Mouse (Mus musculus) lung, embryonic 14.5 days (tissue): ENCODE measurements at regions not wholly inside any gene's neighbourhood (a gene's known extent, or its start where the extent isn't known, plus 50 kb on each side); places are given as distances from the start of the nearest gene placed in this dataset.
A peak's percentile ranks its signal among the peaks of the same experiment; 100 is the strongest.

Source experiments
- ATAC-seq: fragments of 200-750 bp; cut with Nextera tagmentation; 2 replicates; pipeline ENCODE4 v1.8.0; 2017; ENCODE audit warnings: mild to moderate bottlenecking, moderate TSS enrichment, moderate library complexity; ENCODE audit not compliant: insufficient read depth
- DNase-seq: peaks from one replicate; pipeline ENCODE4 v3.0.0-alpha.2; 2015
- H3K27ac ChIP-seq: fragments of 300-500 bp; sonication (generic); 2 replicates; pipeline ENCODE4 v1.5.1; 2014; ENCODE audit warnings: low read depth, mild to moderate bottlenecking, moderate library complexity
- H3K27me3 ChIP-seq: fragments of 300-500 bp; sonication (generic); 2 replicates; pipeline ENCODE4 v1.6.1; 2014; ENCODE audit warnings: low read length, control low read depth; ENCODE audit not compliant: insufficient read depth
- H3K36me3 ChIP-seq: fragments of 300-500 bp; sonication (generic); 2 replicates; pipeline ENCODE4 v1.6.1; 2014; ENCODE audit warnings: control low read depth; ENCODE audit not compliant: insufficient read depth
- H3K4me1 ChIP-seq: fragments of 300-500 bp; sonication (generic); 2 replicates; pipeline ENCODE4 v1.6.1; 2014; ENCODE audit warnings: antibody characterized with exemption, control low read depth; ENCODE audit not compliant: insufficient read depth
- H3K4me2 ChIP-seq: fragments of 300-500 bp; sonication (generic); 2 replicates; pipeline ENCODE4 v1.6.1; 2014; ENCODE audit warnings: mild to moderate bottlenecking
- H3K4me3 ChIP-seq: fragments of 300-500 bp; sonication (generic); 2 replicates; pipeline ENCODE4 v1.5.1; 2014; ENCODE audit warnings: low read depth, low read length
- H3K9ac ChIP-seq: fragments of 300-500 bp; sonication (generic); 2 replicates; pipeline ENCODE4 v1.6.1; 2014
- H3K9me3 ChIP-seq: fragments of 300-500 bp; sonication (generic); 2 replicates; pipeline ENCODE4 v1.6.1; 2016; ENCODE audit warnings: low read depth, low read length, control low read depth
- CTCF ChIP-seq: IDR thresholded peaks from 2 replicates; pipeline ENCODE4 v1.5.1; 2016; ENCODE audit warnings: antibody characterized with exemption, low read depth
- WGBS: fragments of 180-500 bp; shearing (Covaris S2); extraction: QIAGEN DNeasy Blood & Tissue Kit; methylation state at CpG from one replicate; pipeline ENCODE4 v1.1.7; 2014; 5-methylcytosine and 5-hydroxymethylcytosine counted together

DNA sequence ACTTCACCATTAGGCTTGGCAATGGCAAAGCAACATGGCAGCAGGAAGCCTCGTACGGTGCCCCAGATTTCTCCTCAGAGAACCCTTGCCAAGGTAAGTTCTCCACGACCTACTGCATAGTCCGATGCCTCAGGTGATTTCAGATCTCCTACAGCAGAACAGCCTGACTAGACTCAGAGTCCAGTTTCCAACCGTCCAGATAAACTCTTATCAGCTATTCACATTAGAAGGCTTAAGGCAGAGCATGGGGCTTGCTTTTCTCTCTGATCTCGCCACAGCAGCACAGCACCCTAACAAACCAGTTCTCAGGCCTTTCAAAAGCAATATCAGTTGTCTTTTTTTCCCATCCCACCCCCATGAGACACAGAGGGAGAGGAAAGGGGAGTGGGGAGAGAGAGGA lies 174.9 kb upstream of the Nfe2l3 start:
- Histone ChIP-seq H3K9ac (no peak overlapping the region), H3K4me2 (no peak overlapping the region), H3K27ac (no peak overlapping the region), H3K4me3 (no peak overlapping the region), H3K9me3 (peaks cover 5% of the 10 kb centered on the region; the same call in 1 of the 2 replicates), H3K4me1 (0 out of 2 replicates have a peak, but pooled peaks cover 6% of the 10 kb centered on the region), H3K27me3 (no peaks in the 10 kb centered on the region), H3K36me3 (no peaks in the 10 kb centered on the region)
- ATAC-seq (no peak), DNase-seq (no peak)
- TF ChIP-seq CTCF = no peak
- WGBS = 68% methylated on average over 6 of the region's 6 CpGs

- DNase-seq (no peak), ATAC-seq (no peak)
- Histone ChIP-seq H3K9ac (no peak overlapping the region), H3K4me3 (no peak overlapping the region), H3K9me3 (peaks cover 5% of the 10 kb centered on the region; the same call in 1 of the 2 replicates), H3K36me3 (no peaks in the 10 kb centered on the region), H3K4me2 (no peak overlapping the region), H3K27ac (no peak overlapping the region), H3K27me3 (no peaks in the 10 kb centered on the region), H3K4me1 (0 out of 2 replicates have a peak, but pooled peaks cover 6% of the 10 kb centered on the region)
- WGBS = 72% methylated on average over 2 of the region's 2 CpGs
- TF ChIP-seq CTCF = no peak
Measured at GRCm38 (mm10) chr6:51258304-51258703, 174.2 kb upstream of the Nfe2l3 start.

- DNase-seq (no peak), ATAC-seq (no peak)
- no peaks in the 10 kb centered on the region for H3K4me1 ChIP-seq
- H3K9ac ChIP-seq = no peak overlapping the region
- H3K27ac ChIP-seq = no peak overlapping the region
- TF ChIP-seq CTCF = no peak
- peaks cover 5% of the 10 kb centered on the region; the same call in 1 of the 2 replicates for H3K9me3 ChIP-seq
- no peaks in the 10 kb centered on the region for H3K36me3 ChIP-seq
- no peak overlapping the region for H3K4me2 ChIP-seq
- no peak overlapping the region for H3K4me3 ChIP-seq
- 72% methylated on average over 4 of the region's 4 CpGs for WGBS
- H3K27me3 ChIP-seq = no peaks in the 10 kb centered on the region
Measured at GRCm38 (mm10) chr6:51263595-51263994, 168.9 kb upstream of the Nfe2l3 start.

DNA sequence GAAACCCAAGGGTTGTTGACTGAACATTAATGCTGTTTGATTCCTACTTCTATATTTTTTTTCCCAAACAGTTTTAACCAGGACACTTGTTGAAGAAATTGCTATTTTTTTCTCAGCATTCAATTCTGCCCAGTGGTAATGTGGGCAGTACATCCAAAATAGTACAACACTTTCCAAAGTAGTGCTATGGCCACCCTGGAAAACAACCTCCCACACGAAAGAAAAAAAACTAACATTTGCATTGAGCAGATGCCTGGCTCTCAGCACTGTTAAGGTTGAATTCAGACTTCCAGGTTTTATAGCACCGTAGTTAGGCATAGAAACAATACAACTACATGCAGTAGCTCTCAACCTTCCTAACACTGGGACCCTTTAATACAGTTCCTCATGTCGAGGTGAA lies 167.1 kb upstream of the Nfe2l3 start:
- H3K9ac ChIP-seq = no peak overlapping the region
- H3K36me3 ChIP-seq = no peaks in the 10 kb centered on the region
- DNase-seq = no peak
- peaks cover 5% of the 10 kb centered on the region; the same call in 1 of the 2 replicates for H3K9me3 ChIP-seq
- no peaks in the 10 kb centered on the region for H3K27me3 ChIP-seq
- no peak for ATAC-seq
- H3K27ac ChIP-seq = no peak overlapping the region
- 78% methylated on average over 3 of the region's 3 CpGs for WGBS
- no peak overlapping the region for H3K4me3 ChIP-seq
- no peak overlapping the region for H3K4me2 ChIP-seq
- no peak for TF ChIP-seq CTCF
- 0 out of 2 replicates have a peak, but pooled peaks cover 7% of the 10 kb centered on the region for H3K4me1 ChIP-seq

GRCm38 (mm10) chr6:51266721-51267120 lies 165.7 kb upstream of the Nfe2l3 start:
- H3K4me2 ChIP-seq = no peak overlapping the region
- ATAC-seq (no peak), DNase-seq (no peak)
- no peak overlapping the region for H3K27ac ChIP-seq
- no peak overlapping the region for H3K4me3 ChIP-seq
- 0 out of 2 replicates have a peak, but pooled peaks cover 7% of the 10 kb centered on the region for H3K4me1 ChIP-seq
- H3K36me3 ChIP-seq = no peaks in the 10 kb centered on the region
- no peak for TF ChIP-seq CTCF
- 82% methylated on average over 6 of the region's 6 CpGs for WGBS
- no peaks in the 10 kb centered on the region for H3K27me3 ChIP-seq
- no peaks in the 10 kb centered on the region for H3K9me3 ChIP-seq
- no peak overlapping the region for H3K9ac ChIP-seq

GRCm38 (mm10) chr6:51267888-51268287 lies 164.6 kb upstream of the Nfe2l3 start:
- Histone ChIP-seq H3K27ac (no peak overlapping the region), H3K27me3 (no peaks in the 10 kb centered on the region), H3K36me3 (no peaks in the 10 kb centered on the region), H3K9me3 (no peaks in the 10 kb centered on the region), H3K4me2 (no peak overlapping the region), H3K4me1 (0 out of 2 replicates have a peak, but pooled peaks cover 7% of the 10 kb centered on the region), H3K9ac (no peak overlapping the region), H3K4me3 (no peak overlapping the region)
- WGBS = 79% methylated on average over 5 of the region's 5 CpGs
- TF ChIP-seq CTCF = no peak
- DNase-seq (no peak), ATAC-seq (no peak)

DNA sequence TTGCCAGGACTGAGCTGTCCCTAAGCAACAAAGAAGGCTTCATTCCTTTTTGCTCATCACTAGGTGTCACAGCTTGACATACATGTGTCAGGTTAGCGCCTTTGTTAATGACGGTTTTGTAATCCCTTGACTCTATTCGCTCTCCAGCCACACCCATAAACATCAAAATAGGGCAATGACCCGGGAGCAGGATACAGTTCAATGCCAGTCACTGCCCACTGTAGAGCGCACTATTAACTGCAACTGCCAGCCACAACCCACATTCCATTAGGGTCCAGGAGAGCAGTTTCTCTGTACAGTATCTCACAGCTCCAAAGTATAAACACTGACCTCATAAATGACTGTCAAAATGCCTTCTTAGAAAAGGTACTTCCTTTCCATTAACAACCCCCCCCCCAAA lies 163.5 kb upstream of the Nfe2l3 start:
- no peak overlapping the region for H3K27ac ChIP-seq
- TF ChIP-seq CTCF = no peak
- H3K4me3 ChIP-seq = no peak overlapping the region
- 71% methylated on average over 5 of the region's 5 CpGs for WGBS
- ATAC-seq = no peak
- H3K9ac ChIP-seq = no peak overlapping the region
- no peaks in the 10 kb centered on the region for H3K27me3 ChIP-seq
- H3K4me1 ChIP-seq = 0 out of 2 replicates have a peak, but pooled peaks cover 7% of the 10 kb centered on the region
- peak overlapping the region; percentile 84 for H3K4me2 ChIP-seq
- H3K9me3 ChIP-seq = no peaks in the 10 kb centered on the region
- H3K36me3 ChIP-seq = no peaks in the 10 kb centered on the region
- DNase-seq = no peak

DNA sequence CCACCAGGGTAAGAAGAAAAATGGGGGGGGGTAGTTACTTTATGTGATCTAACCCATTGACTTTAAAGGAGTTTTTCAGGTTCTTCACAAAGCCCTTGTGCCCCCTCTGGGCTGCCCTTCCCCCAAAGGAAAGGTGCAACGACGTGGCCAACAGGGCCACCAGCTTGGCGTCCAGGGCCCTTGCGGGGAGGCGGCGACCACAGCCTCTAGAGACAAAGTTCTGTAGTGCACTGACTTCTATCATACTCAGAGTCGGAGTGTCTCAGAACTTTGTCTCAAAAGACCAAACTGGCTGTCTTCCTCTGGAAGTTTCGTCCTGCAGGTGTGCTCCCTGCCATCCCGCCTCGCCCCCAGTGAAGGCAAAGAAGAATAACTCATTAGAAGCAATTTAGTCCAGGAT lies 162.9 kb upstream of the Nfe2l3 start:
- H3K4me2 ChIP-seq = peak overlapping the region; percentile 84
- H3K9ac ChIP-seq = peak overlapping the region; percentile 84
- H3K9me3 ChIP-seq = no peaks in the 10 kb centered on the region
- H3K4me3 ChIP-seq = peak overlapping the region; percentile 85
- no peaks in the 10 kb centered on the region for H3K36me3 ChIP-seq
- no peak overlapping the region for H3K27ac ChIP-seq
- ATAC-seq (no peak), DNase-seq (peak; percentile 46)
- TF ChIP-seq CTCF = peak; percentile 25; the same call in 1 of the 2 replicates
- H3K27me3 ChIP-seq = no peaks in the 10 kb centered on the region
- whole genome bisulfite sequencing = 14% methylated on average over 10 of the region's 10 CpGs
- H3K4me1 ChIP-seq = 0 out of 2 replicates have a peak, but pooled peaks cover 7% of the 10 kb centered on the region
